Mouse (Mus musculus): ENCODE measurements at regions not wholly inside any gene's neighbourhood (a gene's known extent, or its start where the extent isn't known, plus 50 kb on each side); places are given as distances from the start of the nearest gene placed in this dataset.

DNA sequence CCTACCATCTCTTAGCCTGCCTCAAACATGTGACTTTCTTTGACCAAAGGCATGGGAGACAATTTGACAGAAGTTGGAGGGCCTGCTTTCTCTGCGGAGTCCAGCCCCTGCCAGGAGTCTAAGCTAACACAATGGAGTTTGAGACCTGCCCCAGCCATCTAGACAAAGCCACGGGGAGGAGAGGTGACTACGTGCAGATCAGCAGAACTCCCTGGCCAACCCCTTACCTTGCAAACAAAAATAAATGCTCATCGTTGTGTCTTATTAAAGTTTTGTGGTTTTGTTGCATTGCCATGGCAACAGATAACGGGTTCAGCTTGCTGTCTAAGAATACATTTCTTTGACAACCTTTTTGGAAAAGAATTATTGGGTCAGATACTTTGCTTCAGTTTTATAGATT lies 282.2 kb upstream of the Stt3b start:
- H3K4me1 ChIP-seq (ENCODE audit: control insufficient read depth, insufficient read depth, low read length): no peaks in the 10 kb centered on the region
- H3K27me3 ChIP-seq (ENCODE audit: control insufficient read depth, insufficient read depth, low read length): no peaks in the 10 kb centered on the region
- no peak overlapping the region for H3K4me3 ChIP-seq (ENCODE audit: control insufficient read depth, low read depth, low read length)
- no peaks in the 10 kb centered on the region for H3K36me3 ChIP-seq (ENCODE audit: control insufficient read depth, insufficient read depth, low read length)
- TF ChIP-seq POLR2A (IDR thresholded peaks at IDR 0.05; ENCODE audit: control insufficient read depth, low read depth, low read length) (no peak), CTCF (IDR thresholded peaks at IDR 0.05; ENCODE audit: control insufficient read depth, insufficient read depth, insufficient replicate concordance, low read depth, low read length) (no peak)
- no peak overlapping the region for H3K27ac ChIP-seq (ENCODE audit: control insufficient read depth, insufficient read depth, low read depth, low read length)

DNA sequence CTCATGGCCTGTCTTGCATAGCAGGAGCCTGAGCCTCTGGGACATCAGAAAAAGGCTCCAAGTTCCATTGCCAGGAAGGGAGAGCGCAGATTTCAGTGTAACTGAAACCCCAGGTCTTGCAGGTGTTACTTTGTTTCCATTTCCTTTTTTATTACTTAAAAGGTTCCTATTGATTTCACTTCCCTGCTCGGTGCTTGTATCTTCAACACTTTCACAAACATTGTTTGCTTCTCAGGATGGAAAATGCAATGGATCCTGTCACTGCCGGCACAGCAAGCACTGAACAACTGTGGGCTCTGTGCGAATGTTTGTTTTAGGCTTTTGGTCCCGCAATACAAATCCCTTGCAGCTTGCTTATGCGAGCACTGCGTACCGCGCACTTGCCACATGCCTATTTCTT lies 290.0 kb upstream of the Stt3b start:
- Histone ChIP-seq H3K36me3 (ENCODE audit: control insufficient read depth, insufficient read depth, low read length) (no peaks in the 10 kb centered on the region), H3K27ac (ENCODE audit: control insufficient read depth, insufficient read depth, low read depth, low read length) (no peak overlapping the region), H3K27me3 (ENCODE audit: control insufficient read depth, insufficient read depth, low read length) (no peaks in the 10 kb centered on the region), H3K4me1 (ENCODE audit: control insufficient read depth, insufficient read depth, low read length) (peaks cover 2% of the 10 kb centered on the region; the same call in 1 of the 2 replicates), H3K4me3 (ENCODE audit: control insufficient read depth, low read depth, low read length) (no peak overlapping the region)
- TF ChIP-seq CTCF (IDR thresholded peaks at IDR 0.05; ENCODE audit: control insufficient read depth, insufficient read depth, insufficient replicate concordance, low read depth, low read length): no peak
- TF ChIP-seq POLR2A (IDR thresholded peaks at IDR 0.05; ENCODE audit: control insufficient read depth, low read depth, low read length): no peak

DNA sequence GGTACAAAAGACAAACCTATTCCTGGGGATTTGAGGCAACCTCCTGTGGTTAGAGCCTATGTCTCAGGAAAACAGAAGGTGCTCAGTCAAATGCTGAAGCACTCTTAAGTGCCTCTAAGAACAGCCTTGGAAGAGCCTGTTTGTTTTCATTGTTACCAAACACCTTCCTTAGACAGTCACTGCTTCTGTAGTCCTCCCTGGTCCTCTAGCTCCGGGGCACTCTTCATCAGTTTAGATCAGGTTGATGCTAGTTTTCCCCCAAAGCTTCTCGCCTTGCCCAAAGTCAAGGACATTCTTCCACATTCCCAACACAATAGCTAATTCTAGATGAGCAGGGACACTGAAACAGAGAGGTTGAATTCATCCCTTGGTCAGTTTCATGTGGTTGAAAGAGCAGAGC lies 290.6 kb upstream of the Stt3b start:
- TF ChIP-seq POLR2A (IDR thresholded peaks at IDR 0.05; ENCODE audit: control insufficient read depth, low read depth, low read length) (no peak), CTCF (IDR thresholded peaks at IDR 0.05; ENCODE audit: control insufficient read depth, insufficient read depth, insufficient replicate concordance, low read depth, low read length) (no peak)

DNA sequence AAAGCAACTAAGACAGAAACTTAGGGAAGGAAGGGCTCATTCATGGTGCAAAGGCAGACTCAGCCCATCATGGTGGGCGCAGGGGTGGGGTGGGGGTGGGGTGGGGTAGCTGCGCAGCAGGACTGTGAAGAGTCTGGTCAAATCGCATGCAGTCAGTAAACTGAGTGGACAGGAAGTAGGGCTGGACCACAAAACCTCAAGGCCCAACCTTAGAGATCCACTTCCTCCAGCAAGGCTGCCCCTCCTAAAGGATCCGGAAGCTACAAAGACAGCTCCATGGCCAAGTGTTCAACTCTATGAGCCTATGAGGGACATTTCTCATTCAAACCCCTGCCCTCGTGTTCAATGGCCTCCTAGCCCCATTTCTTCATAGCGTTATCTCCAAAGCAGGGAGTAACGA lies 292.6 kb upstream of the Stt3b start:
- no peak overlapping the region for H3K4me3 ChIP-seq (ENCODE audit: control insufficient read depth, low read depth, low read length)
- no peak for TF ChIP-seq CTCF (IDR thresholded peaks at IDR 0.05; ENCODE audit: control insufficient read depth, insufficient read depth, insufficient replicate concordance, low read depth, low read length)
- no peak for TF ChIP-seq POLR2A (IDR thresholded peaks at IDR 0.05; ENCODE audit: control insufficient read depth, low read depth, low read length)
- H3K36me3 ChIP-seq (ENCODE audit: control insufficient read depth, insufficient read depth, low read length): no peaks in the 10 kb centered on the region
- no peaks in the 10 kb centered on the region for H3K27me3 ChIP-seq (ENCODE audit: control insufficient read depth, insufficient read depth, low read length)
- no peak overlapping the region for H3K27ac ChIP-seq (ENCODE audit: control insufficient read depth, insufficient read depth, low read depth, low read length)
- H3K4me1 ChIP-seq (ENCODE audit: control insufficient read depth, insufficient read depth, low read length): peaks cover 2% of the 10 kb centered on the region; the same call in 1 of the 2 replicates

More for the DNA sequence above, 290.6 kb upstream of the Stt3b start:
- H3K4me3 ChIP-seq (ENCODE audit: control insufficient read depth, low read depth, low read length): no peak overlapping the region
- peaks cover 2% of the 10 kb centered on the region; the same call in 1 of the 2 replicates for H3K4me1 ChIP-seq (ENCODE audit: control insufficient read depth, insufficient read depth, low read length)
- H3K36me3 ChIP-seq (ENCODE audit: control insufficient read depth, insufficient read depth, low read length): no peaks in the 10 kb centered on the region
- no peak overlapping the region for H3K27ac ChIP-seq (ENCODE audit: control insufficient read depth, insufficient read depth, low read depth, low read length)
- no peaks in the 10 kb centered on the region for H3K27me3 ChIP-seq (ENCODE audit: control insufficient read depth, insufficient read depth, low read length)

DNA sequence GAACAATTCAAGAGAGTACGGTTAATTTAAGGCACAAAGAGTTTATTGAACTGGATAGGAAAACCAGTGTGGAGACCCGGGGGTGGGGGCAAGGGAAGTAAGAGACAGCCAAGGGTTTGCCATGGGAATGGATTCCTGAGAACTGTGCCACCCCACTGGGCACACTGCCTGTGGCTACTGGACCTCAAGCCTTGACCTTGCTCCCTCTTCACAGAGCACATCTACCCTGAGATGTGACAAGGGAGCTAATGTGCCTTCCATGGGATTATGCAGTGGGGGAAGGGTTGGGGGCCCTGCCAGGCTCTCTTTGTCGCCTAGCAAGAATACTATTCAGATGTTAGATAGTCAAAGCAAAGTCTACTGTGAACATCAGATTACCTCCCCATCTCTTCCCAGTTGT lies 294.2 kb upstream of the Stt3b start:
- H3K27me3 ChIP-seq (ENCODE audit: control insufficient read depth, insufficient read depth, low read length): no peaks in the 10 kb centered on the region
- no peak overlapping the region for H3K27ac ChIP-seq (ENCODE audit: control insufficient read depth, insufficient read depth, low read depth, low read length)
- H3K36me3 ChIP-seq (ENCODE audit: control insufficient read depth, insufficient read depth, low read length): no peaks in the 10 kb centered on the region
- no peak for TF ChIP-seq CTCF (IDR thresholded peaks at IDR 0.05; ENCODE audit: control insufficient read depth, insufficient read depth, insufficient replicate concordance, low read depth, low read length)
- no peak for TF ChIP-seq POLR2A (IDR thresholded peaks at IDR 0.05; ENCODE audit: control insufficient read depth, low read depth, low read length)
- no peak overlapping the region for H3K4me3 ChIP-seq (ENCODE audit: control insufficient read depth, low read depth, low read length)
- peaks cover 2% of the 10 kb centered on the region; the same call in 1 of the 2 replicates for H3K4me1 ChIP-seq (ENCODE audit: control insufficient read depth, insufficient read depth, low read length)

DNA sequence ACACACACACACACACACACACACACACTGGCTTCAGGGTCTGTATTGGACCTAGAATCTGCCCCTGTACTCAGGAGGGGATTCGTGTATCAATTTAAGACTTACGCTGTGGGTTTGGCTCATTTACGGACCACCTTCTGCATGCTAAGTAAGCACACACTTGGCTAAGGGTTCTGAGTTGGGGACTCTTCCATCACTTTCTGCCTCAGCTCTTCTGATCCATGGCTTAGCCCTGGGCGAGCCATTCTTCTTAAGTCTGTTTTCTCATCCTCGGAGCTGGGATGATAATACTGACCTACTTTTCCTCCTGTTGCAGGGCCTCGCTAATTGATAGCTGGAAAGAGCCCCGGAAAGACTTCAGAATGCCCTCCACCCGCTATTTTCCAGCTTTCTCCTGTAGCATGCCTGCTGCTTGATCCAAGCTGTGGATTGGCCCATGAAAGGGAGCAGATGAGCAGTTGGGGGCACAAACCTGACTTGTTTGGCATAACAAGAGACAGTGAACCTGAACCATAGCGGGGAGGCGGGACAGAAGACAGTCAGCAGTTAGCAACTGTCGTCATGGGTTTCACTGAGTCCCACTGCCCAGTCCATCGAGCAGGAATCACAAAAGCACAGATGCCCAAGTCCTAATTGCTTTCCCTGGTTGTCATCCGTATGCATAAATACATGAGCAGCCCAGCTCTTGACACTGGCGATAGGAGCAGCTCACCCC lies 294.9 kb upstream of the Stt3b start:
- TF ChIP-seq POLR2A (IDR thresholded peaks at IDR 0.05; ENCODE audit: control insufficient read depth, low read depth, low read length) (no peak), CTCF (IDR thresholded peaks at IDR 0.05; ENCODE audit: control insufficient read depth, insufficient read depth, insufficient replicate concordance, low read depth, low read length) (no peak)
- Histone ChIP-seq H3K36me3 (ENCODE audit: control insufficient read depth, insufficient read depth, low read length) (no peaks in the 10 kb centered on the region), H3K27me3 (ENCODE audit: control insufficient read depth, insufficient read depth, low read length) (no peaks in the 10 kb centered on the region), H3K27ac (ENCODE audit: control insufficient read depth, insufficient read depth, low read depth, low read length) (no peak overlapping the region), H3K4me3 (ENCODE audit: control insufficient read depth, low read depth, low read length) (no peak overlapping the region), H3K4me1 (ENCODE audit: control insufficient read depth, insufficient read depth, low read length) (peaks cover 2% of the 10 kb centered on the region; the same call in 1 of the 2 replicates)

DNA sequence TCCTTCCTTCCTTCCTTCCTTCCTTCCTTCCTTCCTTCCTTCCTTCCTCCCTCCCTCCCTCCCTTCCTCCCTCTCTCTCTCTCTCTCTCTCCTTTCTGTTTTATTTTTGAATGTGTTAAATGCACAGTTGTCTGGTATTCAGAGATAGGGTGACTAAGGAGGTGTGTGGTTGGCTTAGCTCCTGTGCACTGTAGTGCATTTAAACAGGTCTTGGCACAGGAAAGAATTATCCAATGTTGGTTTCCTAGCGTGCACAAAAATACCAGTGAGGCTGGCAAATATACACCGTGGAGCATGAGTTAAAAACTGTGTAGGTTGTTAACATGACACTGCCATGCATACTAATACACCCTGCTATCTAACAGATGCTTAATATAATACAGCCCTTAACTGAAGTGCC lies 297.7 kb upstream of the Stt3b start:
- Histone ChIP-seq H3K27ac (ENCODE audit: control insufficient read depth, insufficient read depth, low read depth, low read length) (no peak overlapping the region), H3K36me3 (ENCODE audit: control insufficient read depth, insufficient read depth, low read length) (no peaks in the 10 kb centered on the region), H3K4me3 (ENCODE audit: control insufficient read depth, low read depth, low read length) (no peak overlapping the region), H3K27me3 (ENCODE audit: control insufficient read depth, insufficient read depth, low read length) (no peaks in the 10 kb centered on the region), H3K4me1 (ENCODE audit: control insufficient read depth, insufficient read depth, low read length) (no peaks in the 10 kb centered on the region; the same call in 1 of the 2 replicates)
- TF ChIP-seq CTCF (IDR thresholded peaks at IDR 0.05; ENCODE audit: control insufficient read depth, insufficient read depth, insufficient replicate concordance, low read depth, low read length) (no peak), POLR2A (IDR thresholded peaks at IDR 0.05; ENCODE audit: control insufficient read depth, low read depth, low read length) (no peak)
